Mouse (Mus musculus): Measurements from ENCODE around the gene Pik3r1. TPM values are rescaled to one million over a fixed set of nuclear protein-coding genes. Genes with fewer than 3 reads are reported as not detected.
A peak's percentile ranks its signal among the peaks of the same experiment; 100 is the strongest.

Gene Pik3r1
- polyA plus RNA-seq, 1 experiment from 2014 or later, result 30.8 TPM

DNA sequence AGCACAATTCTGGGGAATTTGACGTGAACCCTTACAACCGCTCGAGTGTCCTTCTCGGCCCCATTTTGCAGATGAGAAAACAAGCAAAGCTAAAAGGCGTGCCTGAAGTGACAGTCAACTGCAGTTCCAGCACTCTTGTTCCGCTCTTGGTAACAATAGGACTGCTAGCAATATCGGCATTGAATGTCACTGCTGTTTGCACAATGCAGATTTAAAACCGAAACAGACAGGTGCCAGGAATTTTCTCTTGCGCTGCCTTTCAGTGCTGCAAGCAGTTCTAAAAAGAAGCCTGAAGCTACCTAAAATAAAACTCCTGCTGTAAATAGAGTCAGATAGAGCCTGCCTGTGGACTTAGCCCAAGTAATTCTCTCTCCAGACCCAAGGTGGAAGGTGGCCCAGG, 4.3 kb downstream of the Pik3r1 start:
- peak overlapping the region; percentile 49 for H3K27ac ChIP-seq
- peak overlapping the region; percentile 50 for H3K4me2 ChIP-seq (replicated peaks)
- no peaks in the 10 kb centered on the region for H3K36me3 ChIP-seq
- no peaks in the 10 kb centered on the region for H3K27me3 ChIP-seq (replicated peaks)
- H3K9ac ChIP-seq, result no peak overlapping the region
- no peak overlapping the region for H3K4me3 ChIP-seq (replicated peaks)
- H3K9me3 ChIP-seq, result no peaks in the 10 kb centered on the region
- no peak for ATAC-seq
- peaks cover 55% of the 10 kb centered on the region for H3K4me1 ChIP-seq (replicated peaks)
- 72% methylated on average over 9 of the region's 9 CpGs for WGBS

DNA sequence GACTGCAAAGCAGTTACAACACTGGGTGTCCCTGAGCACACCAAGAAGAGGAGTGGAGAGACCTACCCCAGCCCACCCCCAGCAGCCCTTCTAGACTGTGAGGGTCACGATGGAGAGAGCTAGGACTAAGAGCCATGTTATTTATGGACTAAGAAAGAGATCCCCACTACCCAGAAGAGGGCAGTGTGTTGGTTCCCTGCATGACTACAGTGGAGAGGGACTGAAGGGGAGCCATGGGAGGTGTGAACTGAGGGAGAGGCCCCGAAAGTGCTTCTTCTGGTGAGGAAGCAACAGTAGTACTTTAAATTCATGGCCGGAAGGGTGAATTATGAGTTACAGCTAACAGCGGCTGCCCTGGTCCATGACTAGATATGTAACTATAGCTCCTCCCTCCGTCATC, 4.9 kb downstream of the Pik3r1 start:
- H3K9me3 ChIP-seq, result no peaks in the 10 kb centered on the region
- no peak overlapping the region for H3K9ac ChIP-seq
- no peaks in the 10 kb centered on the region for H3K36me3 ChIP-seq
- peak overlapping the region; percentile 50; the same call in 1 of the 2 replicates for H3K4me2 ChIP-seq (replicated peaks)
- no peak overlapping the region for H3K4me3 ChIP-seq (replicated peaks)
- WGBS, result 74% methylated on average over 5 of the region's 5 CpGs
- no peaks in the 10 kb centered on the region for H3K27me3 ChIP-seq (replicated peaks)
- H3K4me1 ChIP-seq (replicated peaks), result peaks cover 58% of the 10 kb centered on the region
- no peak overlapping the region for H3K27ac ChIP-seq
- ATAC-seq, result no peak

DNA sequence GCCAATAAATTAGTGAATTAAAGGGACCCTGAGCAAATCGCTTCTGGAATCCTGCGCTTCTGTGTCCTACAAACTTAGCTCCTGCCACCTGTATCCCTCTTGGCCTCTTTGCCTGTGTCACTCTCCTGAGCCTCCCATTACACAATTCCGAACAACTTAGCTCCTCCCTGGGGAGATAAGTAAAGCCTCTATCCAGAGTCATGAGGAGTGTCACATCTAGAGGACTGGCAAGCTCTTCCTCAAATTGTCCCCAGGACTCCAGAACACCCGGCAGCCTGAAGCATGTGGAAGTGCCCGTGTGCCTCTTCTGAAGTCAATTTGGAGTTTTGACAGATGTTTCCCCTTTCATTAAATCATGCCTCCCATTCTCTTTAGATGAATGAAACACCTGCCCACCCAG, 6.4 kb downstream of the Pik3r1 start:
- Histone ChIP-seq H3K4me3 (replicated peaks) (no peak overlapping the region), H3K9me3 (no peaks in the 10 kb centered on the region), H3K27ac (0 out of 2 replicates have a peak overlapping the region, but pooled peaks have one; percentile 48), H3K36me3 (peaks cover 9% of the 10 kb centered on the region; the same call in 1 of the 2 replicates), H3K4me1 (replicated peaks) (peaks cover 61% of the 10 kb centered on the region), H3K27me3 (replicated peaks) (no peaks in the 10 kb centered on the region), H3K4me2 (replicated peaks) (peak overlapping the region; percentile 15), H3K9ac (no peak overlapping the region)
- WGBS, result 55% methylated on average over 5 of the region's 5 CpGs
- peak; percentile 32; the same call in 1 of the 2 replicates for ATAC-seq

DNA sequence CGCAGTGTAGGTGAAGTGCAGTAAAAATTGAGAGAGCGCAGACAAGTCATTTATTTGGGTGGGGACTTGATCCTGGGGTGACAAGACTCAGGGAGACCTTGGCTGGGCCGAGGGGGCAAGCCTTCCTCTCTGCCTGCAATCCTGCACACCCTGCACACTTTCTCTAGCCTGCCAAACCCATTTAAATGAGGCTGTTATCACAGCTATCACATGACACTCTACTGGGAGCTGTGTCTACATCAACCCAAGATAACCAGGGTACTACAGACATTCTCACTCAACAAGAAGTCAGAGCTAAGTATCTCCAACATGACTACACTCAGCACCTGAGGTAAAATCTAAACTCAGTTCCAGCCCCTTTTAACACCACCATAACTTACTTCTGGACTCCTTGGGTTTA, 7.1 kb downstream of the Pik3r1 start:
- peak overlapping the region; percentile 48; the same call in 1 of the 2 replicates for H3K27ac ChIP-seq
- H3K4me2 ChIP-seq (replicated peaks), result peak overlapping the region; percentile 10
- no peaks in the 10 kb centered on the region for H3K27me3 ChIP-seq (replicated peaks)
- 49% methylated on average over 3 of the region's 3 CpGs for WGBS
- no peaks in the 10 kb centered on the region for H3K9me3 ChIP-seq
- H3K36me3 ChIP-seq, result peaks cover 12% of the 10 kb centered on the region; the same call in 1 of the 2 replicates
- peaks cover 56% of the 10 kb centered on the region for H3K4me1 ChIP-seq (replicated peaks)
- no peak overlapping the region for H3K4me3 ChIP-seq (replicated peaks)
- H3K9ac ChIP-seq, result no peak overlapping the region
- peak; percentile 84 for ATAC-seq

DNA sequence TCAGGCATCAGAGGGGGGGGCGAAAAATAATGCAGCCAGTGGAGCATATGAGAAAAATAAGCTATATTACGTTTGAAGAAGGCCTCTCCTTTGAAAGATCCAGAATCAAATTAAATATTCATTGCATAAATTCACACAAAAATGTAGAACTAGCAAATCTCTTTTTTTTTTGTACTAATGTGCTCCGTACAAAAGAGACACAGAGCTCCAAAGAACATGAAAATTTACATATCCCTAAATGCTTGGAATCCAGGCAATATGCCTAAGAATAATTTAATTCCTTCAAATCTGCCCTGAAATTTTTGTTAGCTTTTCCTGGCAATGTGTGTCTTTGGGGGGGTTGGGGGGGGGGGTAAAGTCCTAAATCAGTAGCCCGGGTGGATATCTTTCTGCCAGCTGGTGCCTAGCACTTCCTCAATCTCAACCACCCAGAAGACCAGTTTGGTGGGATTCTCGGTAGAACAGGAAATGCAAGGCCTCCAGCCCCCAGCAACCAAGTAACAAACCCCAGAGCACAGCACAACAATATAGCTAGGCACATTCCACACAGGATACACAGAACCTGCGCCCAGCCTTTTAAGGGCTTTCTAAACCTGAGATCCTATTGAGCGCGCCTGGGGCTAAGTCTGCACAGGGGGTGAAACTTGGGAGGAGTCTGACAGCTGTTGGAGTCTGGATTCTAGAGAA, 7.9 kb downstream of the Pik3r1 start:
- H3K27me3 ChIP-seq (replicated peaks), result no peaks in the 10 kb centered on the region
- 0 out of 2 replicates have a peak overlapping the region, but pooled peaks have one; percentile 4 for H3K27ac ChIP-seq
- 36% methylated on average over 8 of the region's 8 CpGs for WGBS
- H3K4me3 ChIP-seq (replicated peaks), result no peak overlapping the region
- H3K4me1 ChIP-seq (replicated peaks), result peaks cover 53% of the 10 kb centered on the region
- H3K9ac ChIP-seq, result no peak overlapping the region
- H3K9me3 ChIP-seq, result no peaks in the 10 kb centered on the region
- no peak for ATAC-seq
- H3K4me2 ChIP-seq (replicated peaks), result peak overlapping the region; percentile 10
- H3K36me3 ChIP-seq, result peaks cover 12% of the 10 kb centered on the region; the same call in 1 of the 2 replicates

DNA sequence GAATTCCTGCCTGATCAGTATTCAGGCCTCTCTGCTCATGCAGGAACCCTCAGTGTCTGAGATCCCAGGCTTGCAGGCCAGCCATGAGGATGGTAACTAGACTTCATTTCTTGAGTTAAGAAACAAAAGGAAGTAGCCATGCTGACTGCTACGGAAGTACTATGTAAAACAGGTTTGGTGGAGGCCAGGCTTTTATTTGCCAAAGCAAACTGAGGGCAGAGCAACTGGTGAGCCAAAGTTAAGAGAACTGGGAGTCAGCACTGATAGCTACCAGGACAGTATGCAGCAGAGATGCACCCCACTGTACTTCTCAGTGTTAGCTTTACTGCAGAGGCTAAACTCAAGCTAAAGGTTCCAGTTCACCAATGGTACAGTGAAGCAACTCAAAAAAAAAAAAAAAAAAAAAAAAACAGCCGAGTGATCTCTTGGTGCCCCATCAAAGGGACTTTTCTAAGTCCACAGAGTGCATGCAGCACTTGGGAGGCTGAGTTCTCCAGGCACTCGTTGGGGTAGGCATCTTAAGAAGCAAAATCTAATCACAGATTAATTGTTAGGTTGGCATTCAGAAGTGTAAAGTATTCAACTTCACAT, 8.6 kb downstream of the Pik3r1 start:
- H3K4me3 ChIP-seq (replicated peaks), result no peak overlapping the region
- no peak overlapping the region for H3K9ac ChIP-seq
- H3K4me2 ChIP-seq (replicated peaks), result no peak overlapping the region; the same call in 1 of the 2 replicates
- no peaks in the 10 kb centered on the region for H3K27me3 ChIP-seq (replicated peaks)
- ATAC-seq, result no peak
- 24% methylated on average over 3 of the region's 3 CpGs for WGBS
- no peaks in the 10 kb centered on the region for H3K9me3 ChIP-seq
- H3K36me3 ChIP-seq, result peaks cover 12% of the 10 kb centered on the region; the same call in 1 of the 2 replicates
- peaks cover 50% of the 10 kb centered on the region for H3K4me1 ChIP-seq (replicated peaks)
- no peak overlapping the region for H3K27ac ChIP-seq

DNA sequence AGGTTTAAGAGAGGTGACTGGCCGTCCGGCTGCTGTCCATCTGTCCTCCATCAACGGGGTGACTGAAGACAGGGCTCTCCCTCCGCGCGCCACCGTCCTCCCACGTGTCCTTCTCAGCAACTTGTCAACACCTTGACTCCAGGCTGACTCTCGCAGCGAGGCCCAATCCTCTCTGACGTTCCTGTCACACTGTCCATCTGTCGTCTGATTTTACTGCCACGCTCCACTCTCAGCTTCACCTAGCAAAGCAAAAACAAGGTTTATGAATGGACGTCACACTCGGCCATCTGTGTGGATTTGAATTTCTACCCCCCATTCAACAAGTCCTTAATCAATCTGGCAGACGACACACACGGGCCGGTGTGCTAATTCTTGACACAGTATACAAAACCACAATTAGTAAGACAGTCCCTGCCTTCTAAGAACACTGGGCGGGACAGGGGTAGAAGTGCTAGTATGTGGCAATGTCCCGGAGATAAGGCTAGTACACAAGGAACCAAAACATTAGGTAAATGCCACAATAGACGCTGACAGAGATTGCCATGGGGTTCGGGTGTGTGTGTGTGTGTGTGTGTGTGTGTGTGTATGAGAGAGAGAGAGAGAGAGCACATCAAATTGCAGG, 10.1 kb downstream of the Pik3r1 start:
- no peak overlapping the region for H3K27ac ChIP-seq
- 78% methylated on average over 22 of the region's 22 CpGs for WGBS
- peaks cover 47% of the 10 kb centered on the region for H3K4me1 ChIP-seq (replicated peaks)
- no peak overlapping the region for H3K4me2 ChIP-seq (replicated peaks)
- H3K36me3 ChIP-seq, result peaks cover 12% of the 10 kb centered on the region; the same call in 1 of the 2 replicates
- no peaks in the 10 kb centered on the region for H3K27me3 ChIP-seq (replicated peaks)
- H3K4me3 ChIP-seq (replicated peaks), result no peak overlapping the region
- H3K9ac ChIP-seq, result no peak overlapping the region
- H3K9me3 ChIP-seq, result no peaks in the 10 kb centered on the region
- ATAC-seq, result no peak

DNA sequence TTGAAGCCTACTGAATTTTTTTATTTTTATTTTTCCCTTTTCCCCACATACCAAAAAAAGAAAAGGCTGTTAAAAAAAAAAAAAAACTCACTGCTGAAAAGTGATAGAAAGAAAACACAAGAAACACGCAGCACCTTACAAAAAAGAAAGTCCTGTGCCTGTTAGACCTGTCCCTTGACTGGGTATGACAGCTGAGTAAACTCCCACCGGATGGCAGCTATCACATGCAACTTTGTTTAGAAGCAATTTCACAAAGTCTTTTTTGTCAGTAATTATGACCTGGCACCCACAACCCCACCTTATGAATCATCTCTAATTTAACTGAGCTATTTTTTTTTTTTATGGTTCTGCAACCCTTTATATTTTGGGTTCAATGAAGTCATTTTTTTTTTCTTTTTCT, 12.8 kb downstream of the Pik3r1 start:
- no peaks in the 10 kb centered on the region for H3K9me3 ChIP-seq
- 64% methylated on average over 2 of the region's 2 CpGs for WGBS
- ATAC-seq, result no peak
- no peak overlapping the region for H3K27ac ChIP-seq
- peaks cover 42% of the 10 kb centered on the region for H3K4me1 ChIP-seq (replicated peaks)
- no peak overlapping the region for H3K4me2 ChIP-seq (replicated peaks)
- H3K36me3 ChIP-seq, result peaks cover 12% of the 10 kb centered on the region; the same call in 1 of the 2 replicates
- H3K9ac ChIP-seq, result no peak overlapping the region
- no peak overlapping the region for H3K4me3 ChIP-seq (replicated peaks)
- H3K27me3 ChIP-seq (replicated peaks), result no peaks in the 10 kb centered on the region

DNA sequence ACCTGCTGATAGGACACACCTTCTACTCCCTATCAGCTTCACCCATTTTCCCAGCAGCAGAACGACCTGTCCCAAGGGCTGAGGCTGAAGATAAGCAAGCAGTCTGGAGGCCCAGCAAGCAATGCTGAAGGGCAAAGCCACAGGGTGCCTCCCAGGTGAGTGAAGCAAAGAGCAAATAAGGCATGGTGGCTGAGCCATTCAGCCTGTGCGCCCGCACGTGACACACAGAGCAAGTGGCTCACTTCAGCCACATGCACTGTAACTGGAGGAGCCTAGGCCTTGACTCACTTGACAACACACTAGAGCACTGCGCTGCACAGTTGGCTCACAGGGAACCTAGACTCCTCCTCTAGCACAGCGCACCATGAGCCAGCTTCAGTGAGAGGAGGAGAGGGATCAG, 14.4 kb downstream of the Pik3r1 start:
- no peak overlapping the region for H3K9ac ChIP-seq
- no peaks in the 10 kb centered on the region for H3K9me3 ChIP-seq
- H3K4me2 ChIP-seq (replicated peaks), result peak overlapping the region; percentile 7; the same call in 1 of the 2 replicates
- no peaks in the 10 kb centered on the region for H3K27me3 ChIP-seq (replicated peaks)
- no peak overlapping the region for H3K4me3 ChIP-seq (replicated peaks)
- ATAC-seq, result peak; percentile 98
- peak overlapping the region; percentile 48; the same call in 1 of the 2 replicates for H3K27ac ChIP-seq
- WGBS, result 61% methylated on average over 6 of the region's 6 CpGs
- peaks cover 31% of the 10 kb centered on the region for H3K4me1 ChIP-seq (replicated peaks)
- H3K36me3 ChIP-seq, result peaks cover 12% of the 10 kb centered on the region; the same call in 1 of the 2 replicates

DNA sequence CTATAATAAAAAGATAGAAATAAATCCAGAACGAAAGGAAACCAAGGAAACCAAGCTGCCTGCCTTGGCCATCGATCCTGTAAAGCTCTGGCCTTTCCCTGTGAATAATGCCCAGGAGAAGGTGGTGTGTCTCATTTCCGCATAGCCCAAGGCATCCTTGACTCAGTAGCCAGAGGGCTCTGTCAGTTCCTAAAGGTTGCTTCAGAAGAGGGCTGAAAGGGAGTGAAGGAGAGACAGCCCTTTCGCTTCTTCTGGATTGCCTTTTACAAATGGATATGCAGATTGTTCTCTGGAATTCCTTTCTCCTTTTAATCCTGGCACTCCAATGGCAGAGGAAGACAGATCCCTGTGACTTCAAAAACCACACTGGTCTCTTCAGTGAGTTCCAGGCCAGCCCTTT, 16.2 kb downstream of the Pik3r1 start:
- Histone ChIP-seq H3K27me3 (replicated peaks) (no peaks in the 10 kb centered on the region), H3K4me3 (replicated peaks) (no peak overlapping the region), H3K9ac (no peak overlapping the region), H3K9me3 (no peaks in the 10 kb centered on the region), H3K4me2 (replicated peaks) (no peak overlapping the region), H3K27ac (no peak overlapping the region), H3K4me1 (replicated peaks) (peaks cover 24% of the 10 kb centered on the region), H3K36me3 (peaks cover 5% of the 10 kb centered on the region; the same call in 1 of the 2 replicates)
- no peak for ATAC-seq
- WGBS, result 85% methylated on average over 4 of the region's 4 CpGs

DNA sequence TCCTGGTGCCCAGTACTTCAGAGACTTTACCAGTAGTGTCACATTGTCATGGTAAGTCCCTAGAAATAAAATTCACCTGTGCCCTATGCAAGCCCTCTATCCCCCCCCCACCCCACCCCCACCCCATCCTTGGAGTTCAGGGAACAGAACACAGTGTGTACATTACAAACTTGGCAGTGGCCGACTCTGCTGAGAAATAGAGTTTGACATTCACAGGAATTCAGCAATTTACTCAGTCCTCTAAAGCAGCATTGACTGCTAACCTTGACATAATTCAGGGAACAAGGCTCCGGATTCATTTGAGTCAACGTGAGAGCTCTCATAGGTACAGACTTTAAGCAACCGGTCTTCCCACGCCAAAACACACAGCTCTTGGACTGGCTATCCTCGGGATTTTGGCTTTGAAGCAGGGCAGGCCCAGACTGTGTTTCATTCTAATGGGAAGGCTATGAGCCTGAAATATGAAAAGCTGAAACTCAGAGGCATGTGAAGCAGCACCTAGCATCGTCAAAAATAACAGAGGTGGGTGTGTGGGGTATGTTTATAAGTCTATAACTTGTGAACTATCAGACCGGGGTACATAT, 21.9 kb downstream of the Pik3r1 start:
- peaks cover 36% of the 10 kb centered on the region for H3K4me1 ChIP-seq (replicated peaks)
- 54% methylated on average over 8 of the region's 8 CpGs for WGBS
- no peaks in the 10 kb centered on the region for H3K36me3 ChIP-seq
- no peak overlapping the region for H3K4me3 ChIP-seq (replicated peaks)
- H3K4me2 ChIP-seq (replicated peaks), result no peak overlapping the region
- H3K9ac ChIP-seq, result no peak overlapping the region
- no peaks in the 10 kb centered on the region for H3K27me3 ChIP-seq (replicated peaks)
- no peaks in the 10 kb centered on the region for H3K9me3 ChIP-seq
- ATAC-seq, result no peak
- peak overlapping the region; percentile 22; the same call in 1 of the 2 replicates for H3K27ac ChIP-seq

DNA sequence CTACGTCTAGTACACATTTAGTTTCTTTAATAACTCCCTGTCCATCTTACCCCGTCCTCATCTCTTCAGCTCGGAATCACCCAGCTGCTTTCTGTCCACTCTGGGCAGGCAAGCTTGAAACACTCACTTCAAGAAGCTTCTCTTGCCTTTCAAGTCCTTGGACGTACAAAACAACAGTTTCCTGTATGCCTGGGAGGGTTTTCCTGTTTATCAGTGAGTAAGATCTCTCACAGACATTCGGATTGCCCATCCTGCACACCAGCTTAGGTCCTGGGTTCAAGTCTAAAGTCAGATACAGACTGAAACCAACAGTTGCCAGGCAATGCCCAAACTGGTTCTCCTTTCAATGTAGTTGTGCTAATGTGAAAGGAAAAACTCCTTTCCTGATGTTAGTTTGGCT, 23.1 kb downstream of the Pik3r1 start:
- no peak for ATAC-seq
- no peak overlapping the region for H3K4me2 ChIP-seq (replicated peaks)
- no peak overlapping the region for H3K4me3 ChIP-seq (replicated peaks)
- H3K9me3 ChIP-seq, result no peaks in the 10 kb centered on the region
- no peaks in the 10 kb centered on the region for H3K27me3 ChIP-seq (replicated peaks)
- no peaks in the 10 kb centered on the region for H3K36me3 ChIP-seq
- peaks cover 42% of the 10 kb centered on the region for H3K4me1 ChIP-seq (replicated peaks)
- 45% methylated on average over 5 of the region's 5 CpGs for WGBS
- H3K9ac ChIP-seq, result no peak overlapping the region
- H3K27ac ChIP-seq, result 0 out of 2 replicates have a peak overlapping the region, but pooled peaks have one; percentile 22

Measured in intestine, embryonic 15.5 days (tissue).